Mouse (Mus musculus): ENCODE measurements around the gene 1110008L16Rik. TPM values are rescaled to one million over a fixed set of nuclear protein-coding genes. Genes with fewer than 3 reads are reported as not detected.
A peak's percentile ranks its signal among the peaks of the same experiment; 100 is the strongest.
"Not testable (repeated sequence)": the region's sequence is repeated elsewhere in the genome, so short reads cannot be mapped to it uniquely, and the experiment has no call there.

Gene 1110008L16Rik
- 13.2 and 14.1 TPM in 2 replicates for polyA plus RNA-seq (2016; fragmentation: Nextera tagmentation; extraction: Ambion mirVana)

DNA sequence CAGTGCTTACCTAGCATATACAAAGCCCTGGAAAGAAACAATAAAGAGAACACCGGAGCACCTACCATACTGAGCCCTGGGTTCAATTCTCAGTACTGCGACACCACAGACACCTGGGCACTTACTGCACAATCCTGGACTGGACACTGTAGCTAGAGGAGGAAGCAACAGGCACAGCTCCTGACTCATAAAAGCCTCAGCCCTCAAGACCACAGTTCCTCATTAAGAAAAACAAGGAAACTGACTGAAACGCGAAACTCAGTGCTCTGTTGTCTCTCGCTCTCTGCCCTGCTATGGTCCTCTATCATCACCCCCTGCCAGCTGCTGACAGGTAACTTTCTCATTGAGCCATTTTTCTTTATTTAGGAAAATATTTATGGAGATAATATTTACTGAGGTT lies at the start of gene 1110008L16Rik:
TSS of gene 1110008L16Rik (plus strand) at position 242 of the 400 bp plus-strand sequence.
- no peak within 1 kb of the TSS for H3K27ac ChIP-seq
- H3K36me3 ChIP-seq (replicated peaks) = peaks cover 41% of the 10 kb centered on the region
- H3K4me2 ChIP-seq = no peak within 1 kb of the TSS
- no peaks in the 10 kb centered on the region for H3K9me3 ChIP-seq
- peaks cover 30% of the 10 kb centered on the region for H3K4me1 ChIP-seq
- no peaks in the 10 kb centered on the region for H3K27me3 ChIP-seq
- H3K9ac ChIP-seq = no peak within 1 kb of the TSS
- no peak for ATAC-seq (ENCODE audit: low FRiP score)
- no peak within 1 kb of the TSS for H3K4me3 ChIP-seq (replicated peaks)
- 91% methylated on average over 5 of the region's 5 CpGs for WGBS

- not testable (repeated sequence) for H3K4me3 ChIP-seq (replicated peaks); H3K4me2 ChIP-seq; H3K4me1 ChIP-seq; H3K27me3 ChIP-seq; H3K9ac ChIP-seq; H3K27ac ChIP-seq; ATAC-seq (ENCODE audit: low FRiP score); H3K9me3 ChIP-seq
- no CpG with 5 or more reads among the region's 8 CpGs for WGBS
- H3K36me3 ChIP-seq (replicated peaks) = peaks cover 19% of the 10 kb centered on the region
These were observed 37.4 kb upstream of the 1110008L16Rik start for GRCm38 (mm10) chr12:55261950-55262349.

- no CpG with 5 or more reads among the region's 5 CpGs for WGBS
- not testable (repeated sequence) for ATAC-seq (ENCODE audit: low FRiP score); H3K9me3 ChIP-seq; H3K9ac ChIP-seq; H3K4me3 ChIP-seq (replicated peaks); H3K27ac ChIP-seq; H3K27me3 ChIP-seq; H3K36me3 ChIP-seq (replicated peaks); H3K4me2 ChIP-seq; H3K4me1 ChIP-seq
These were observed 36.0 kb upstream of the 1110008L16Rik start for GRCm38 (mm10) chr12:55263385-55263784.

GRCm38 (mm10) chr12:55272243-55272642 lies 27.1 kb upstream of the 1110008L16Rik start:
- H3K36me3 ChIP-seq (replicated peaks) = no peaks in the 10 kb centered on the region
- no peaks in the 10 kb centered on the region for H3K27me3 ChIP-seq
- H3K4me3 ChIP-seq (replicated peaks) = no peak overlapping the region
- 81% methylated on average over 3 of the region's 3 CpGs for WGBS
- H3K9me3 ChIP-seq = no peaks in the 10 kb centered on the region
- no peak overlapping the region for H3K27ac ChIP-seq
- H3K4me2 ChIP-seq = no peak overlapping the region
- no peaks in the 10 kb centered on the region for H3K4me1 ChIP-seq
- no peak for ATAC-seq (ENCODE audit: low FRiP score)
- H3K9ac ChIP-seq = no peak overlapping the region

- H3K9me3 ChIP-seq; H3K4me2 ChIP-seq; H3K27ac ChIP-seq; H3K4me3 ChIP-seq (replicated peaks); H3K4me1 ChIP-seq; H3K27me3 ChIP-seq; H3K36me3 ChIP-seq (replicated peaks); ATAC-seq (ENCODE audit: low FRiP score); H3K9ac ChIP-seq: not testable (repeated sequence)
- WGBS = 90% methylated on average over 3 of the region's 6 CpGs
These were observed 21.8 kb upstream of the 1110008L16Rik start for GRCm38 (mm10) chr12:55277583-55277982.

DNA sequence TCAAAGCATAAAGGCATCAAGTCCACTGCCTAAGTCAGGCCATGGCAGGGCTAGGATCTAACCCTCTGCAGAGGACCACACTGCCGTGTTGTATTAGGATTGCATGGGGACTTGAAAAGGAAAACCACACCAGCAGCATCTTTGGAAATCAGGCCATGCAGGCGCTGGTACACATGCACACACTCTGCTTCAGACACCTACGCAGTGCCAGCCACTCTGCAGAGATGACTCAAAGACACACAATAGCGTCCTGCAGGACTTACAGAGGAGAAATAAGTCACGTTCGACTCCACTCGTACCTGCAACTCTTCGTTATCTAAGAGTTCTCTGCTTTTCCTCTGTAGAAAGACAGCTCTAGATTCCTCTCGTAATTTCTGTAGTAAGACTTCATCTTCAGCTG lies 1.3 kb upstream of the 1110008L16Rik start:
- ATAC-seq (ENCODE audit: low FRiP score) = no peak
- no peak overlapping the region for H3K4me3 ChIP-seq (replicated peaks)
- peaks cover 52% of the 10 kb centered on the region for H3K36me3 ChIP-seq (replicated peaks)
- no peaks in the 10 kb centered on the region for H3K9me3 ChIP-seq
- 97% methylated on average over 9 of the region's 9 CpGs for WGBS
- peaks cover 22% of the 10 kb centered on the region for H3K4me1 ChIP-seq
- no peak overlapping the region for H3K27ac ChIP-seq
- H3K9ac ChIP-seq = no peak overlapping the region
- H3K27me3 ChIP-seq = no peaks in the 10 kb centered on the region
- no peak overlapping the region for H3K4me2 ChIP-seq

DNA sequence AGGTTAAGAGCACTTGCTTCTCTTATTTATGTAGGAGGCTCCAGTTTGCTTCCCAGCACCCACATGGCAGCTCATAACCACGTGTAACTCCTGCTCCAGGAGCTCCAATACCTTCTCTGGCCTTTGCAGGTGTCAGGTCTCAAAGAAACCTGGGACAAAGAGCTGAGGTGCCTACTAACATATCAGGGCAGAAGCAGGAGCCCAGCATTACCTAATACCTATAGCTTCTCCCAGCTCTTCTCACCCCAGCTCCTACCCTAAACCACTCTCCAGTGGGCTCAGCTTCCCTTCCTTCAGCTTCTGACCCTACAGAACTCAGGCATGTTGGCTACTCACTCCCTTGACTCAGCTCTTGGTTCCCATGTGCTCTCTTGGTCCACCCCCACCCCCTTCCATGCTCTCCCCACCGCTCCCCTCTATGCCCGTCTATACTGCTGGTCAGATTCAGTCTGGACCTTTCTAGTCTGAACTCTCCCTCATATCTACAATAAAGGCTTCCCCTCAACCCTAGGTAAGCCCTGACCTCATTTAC lies 1.5 kb downstream of the 1110008L16Rik start:
- H3K9ac ChIP-seq = 0 out of 2 replicates have a peak overlapping the region, but pooled peaks have one; percentile 77
- WGBS = 83% methylated on average over 3 of the region's 3 CpGs

DNA sequence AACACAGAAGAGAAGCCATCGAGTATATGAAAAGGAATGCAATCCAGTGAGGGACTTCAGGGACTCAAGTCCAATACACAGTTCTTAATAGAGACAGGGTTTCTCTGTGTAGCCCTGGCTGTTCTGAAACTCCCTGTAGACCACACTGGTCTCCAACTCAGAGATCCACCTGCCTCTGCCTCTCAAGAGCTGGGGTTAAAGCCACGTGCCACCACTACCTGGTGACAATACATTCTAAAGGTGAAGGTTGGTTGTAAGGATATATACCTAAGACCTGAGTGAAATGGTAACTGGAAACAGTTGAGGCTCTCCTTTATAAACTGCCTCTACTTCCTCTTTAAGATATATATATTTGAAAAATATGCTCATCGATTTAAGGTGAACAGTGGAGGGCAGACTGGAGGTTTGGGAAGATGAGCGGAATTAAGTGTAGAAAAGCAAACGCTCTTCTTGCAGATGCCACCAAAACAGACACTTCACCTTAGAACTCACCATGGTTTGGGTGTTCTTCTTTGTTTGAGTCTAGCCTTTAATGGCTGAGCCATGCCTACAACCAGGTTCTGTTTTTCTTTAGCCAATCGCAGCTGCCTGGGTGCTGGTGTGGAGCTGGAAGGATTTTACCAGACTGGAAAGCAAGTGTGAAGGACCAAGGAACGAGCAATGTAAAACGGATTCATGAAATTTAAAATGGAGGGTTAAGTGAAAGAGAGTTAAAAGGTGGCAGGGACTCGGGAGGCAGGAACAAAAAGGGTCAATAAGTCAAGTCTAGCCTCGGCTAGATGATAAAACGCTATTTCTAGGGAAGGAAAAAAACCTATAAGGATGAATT lies 2.3 kb downstream of the 1110008L16Rik start:
- peak; percentile 2; the same call in 1 of the 2 replicates for ATAC-seq (ENCODE audit: low FRiP score)

More for the DNA sequence above, 1.5 kb downstream of the 1110008L16Rik start:
- no peak overlapping the region for H3K27ac ChIP-seq
- no peak for ATAC-seq (ENCODE audit: low FRiP score)
- H3K27me3 ChIP-seq = no peaks in the 10 kb centered on the region
- H3K4me3 ChIP-seq (replicated peaks) = peak overlapping the region; percentile 67
- peaks cover 30% of the 10 kb centered on the region for H3K4me1 ChIP-seq
- H3K4me2 ChIP-seq = peak overlapping the region; percentile 58
- H3K36me3 ChIP-seq (replicated peaks) = peaks cover 28% of the 10 kb centered on the region
- H3K9me3 ChIP-seq = no peaks in the 10 kb centered on the region

GRCm38 (mm10) chr12:55302485-55303441 lies 3.4 kb downstream of the 1110008L16Rik start, which contains the start of gene Ppp2r3c:
Gene Ppp2r3c (minus strand): TSS chr12:55302998.
- Histone ChIP-seq H3K4me1 (peaks cover 30% of the 10 kb centered on the region), H3K27me3 (no peaks in the 10 kb centered on the region), H3K9ac (peak within 1 kb of the TSS; percentile 77), H3K9me3 (no peaks in the 10 kb centered on the region), H3K27ac (peak within 1 kb of the TSS; percentile 86), H3K36me3 (replicated peaks) (peaks cover 19% of the 10 kb centered on the region), H3K4me2 (peak within 1 kb of the TSS; percentile 58), H3K4me3 (replicated peaks) (peak within 1 kb of the TSS; percentile 67)
- under 1% methylated on average over 55 of the region's 55 CpGs for WGBS
- peak; percentile 94 for ATAC-seq (ENCODE audit: low FRiP score)

More for the DNA sequence above, 2.3 kb downstream of the 1110008L16Rik start:
- Histone ChIP-seq H3K4me2 (peak overlapping the region; percentile 58), H3K27me3 (no peaks in the 10 kb centered on the region), H3K9me3 (no peaks in the 10 kb centered on the region), H3K9ac (peak overlapping the region; percentile 77), H3K27ac (peak overlapping the region; percentile 86), H3K4me3 (replicated peaks) (peak overlapping the region; percentile 67), H3K36me3 (replicated peaks) (peaks cover 27% of the 10 kb centered on the region), H3K4me1 (peaks cover 30% of the 10 kb centered on the region)
- 46% methylated on average over 11 of the region's 11 CpGs for WGBS

DNA sequence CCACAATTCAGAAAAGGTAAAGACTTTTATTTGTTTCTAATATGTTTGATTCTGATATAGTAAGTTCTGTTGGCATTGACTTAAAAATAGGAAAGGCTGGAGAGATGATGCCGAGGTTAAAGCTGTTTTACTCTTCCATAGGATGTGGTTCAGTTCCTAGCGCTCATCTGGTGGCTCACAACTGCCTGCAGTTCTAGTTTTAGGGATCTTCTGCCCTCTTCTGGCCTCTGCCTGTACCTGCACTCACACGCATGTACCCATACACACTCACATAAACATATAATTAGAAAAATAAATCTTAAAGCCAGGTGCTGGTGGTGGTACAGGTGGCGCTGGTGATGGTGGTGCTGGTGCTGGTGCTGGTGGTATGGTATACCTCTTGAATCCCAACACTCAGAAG lies 7.0 kb downstream of the 1110008L16Rik start:
- no peak for ATAC-seq (ENCODE audit: low FRiP score)

GRCm38 (mm10) chr12:55307566-55307965 lies 8.2 kb downstream of the 1110008L16Rik start:
- no peaks in the 10 kb centered on the region for H3K9me3 ChIP-seq
- no peak overlapping the region for H3K27ac ChIP-seq
- H3K27me3 ChIP-seq = no peaks in the 10 kb centered on the region
- no peak overlapping the region for H3K9ac ChIP-seq
- WGBS = 67% methylated on average over 6 of the region's 6 CpGs
- ATAC-seq (ENCODE audit: low FRiP score) = no peak
- peaks cover 8% of the 10 kb centered on the region for H3K4me1 ChIP-seq
- no peak overlapping the region for H3K4me2 ChIP-seq
- no peak overlapping the region for H3K4me3 ChIP-seq (replicated peaks)
- H3K36me3 ChIP-seq (replicated peaks) = peaks cover 17% of the 10 kb centered on the region; the same call in 1 of the 2 replicates

More for the DNA sequence above, 7.0 kb downstream of the 1110008L16Rik start:
- 96% methylated on average over 4 of the region's 4 CpGs for WGBS
- H3K9me3 ChIP-seq = no peaks in the 10 kb centered on the region
- peaks cover 16% of the 10 kb centered on the region; the same call in 1 of the 2 replicates for H3K36me3 ChIP-seq (replicated peaks)
- no peak overlapping the region for H3K9ac ChIP-seq
- no peak overlapping the region for H3K27ac ChIP-seq
- H3K4me3 ChIP-seq (replicated peaks) = no peak overlapping the region
- no peak overlapping the region for H3K4me2 ChIP-seq
- peaks cover 14% of the 10 kb centered on the region for H3K4me1 ChIP-seq
- no peaks in the 10 kb centered on the region for H3K27me3 ChIP-seq

GRCm38 (mm10) chr12:55308731-55309130 lies 9.4 kb downstream of the 1110008L16Rik start:
- 98% methylated on average over 9 of the region's 9 CpGs for WGBS
- Histone ChIP-seq H3K4me1 (peaks cover 5% of the 10 kb centered on the region), H3K27me3 (no peaks in the 10 kb centered on the region), H3K4me3 (replicated peaks) (no peak overlapping the region), H3K4me2 (no peak overlapping the region), H3K9me3 (no peaks in the 10 kb centered on the region), H3K27ac (no peak overlapping the region), H3K36me3 (replicated peaks) (peaks cover 17% of the 10 kb centered on the region; the same call in 1 of the 2 replicates), H3K9ac (no peak overlapping the region)
- ATAC-seq (ENCODE audit: low FRiP score) = no peak
